Mouse (Mus musculus): ENCODE data around the gene Ptpn5.

GRCm38 (mm10) chr7:47132931-47133260 lies 588 bp downstream of the Ptpn5 start:
- TF ChIP-seq POLR2A (IDR thresholded peaks at IDR 0.05; ENCODE audit: insufficient read length, low read depth) (no peak), MAX (IDR thresholded peaks at IDR 0.05; ENCODE audit: low read depth) (no peak), REST (IDR thresholded peaks at IDR 0.05; ENCODE audit: insufficient read depth, insufficient read length) (no peak), MYOD1 (IDR thresholded peaks at IDR 0.05; ENCODE audit: control insufficient read depth in 1 of 3, insufficient read length in 2 of 3, low read depth in 2 of 3) (no peak), USF1 (IDR thresholded peaks at IDR 0.05; ENCODE audit: low read depth) (no peak), POLR2AphosphoS2 (IDR thresholded peaks at IDR 0.05; ENCODE audit: insufficient read length, low read depth) (no peak), TCF12 (IDR thresholded peaks at IDR 0.05; ENCODE audit: insufficient read depth, poor library complexity, severe bottlenecking) (no peak), CEBPB (IDR thresholded peaks at IDR 0.05; ENCODE audit: insufficient read depth, poor library complexity, severe bottlenecking) (no peak), TCF3 (IDR thresholded peaks at IDR 0.05; ENCODE audit: insufficient read length, low read depth) (no peak)
